Mouse (Mus musculus): Measurements from ENCODE around the gene Psmb7. TPM values are rescaled to one million over a fixed set of nuclear protein-coding genes. Genes with fewer than 3 reads are reported as not detected.

The Psmb7 gene
- polyA plus RNA-seq, 1 experiment, result 339 TPM

DNA sequence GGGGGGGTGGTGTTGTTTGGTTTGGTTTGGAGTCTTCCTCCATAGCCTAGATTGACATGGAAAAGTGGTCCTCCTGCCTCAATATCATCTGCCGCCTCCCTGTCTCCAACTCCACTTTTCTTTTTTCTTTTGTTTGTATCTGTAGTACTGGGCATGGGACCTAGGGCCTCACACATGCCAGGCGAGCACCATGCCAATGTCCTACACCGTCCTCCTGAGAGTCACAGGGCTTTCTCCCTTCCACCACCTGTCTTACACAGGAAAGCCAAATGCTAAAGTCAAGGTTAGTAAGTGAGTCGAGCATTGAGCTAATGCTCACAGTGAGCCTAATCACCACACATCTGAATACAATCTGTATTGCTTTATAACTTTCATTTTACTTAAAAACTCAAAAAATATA is 24.1 kb downstream of the Psmb7 start:
- Histone ChIP-seq H3K4me1 (ENCODE audit: control insufficient read depth, insufficient read depth, insufficient read length, low read length) (peaks cover 4% of the 10 kb centered on the region; the same call in 1 of the 2 replicates), H3K27ac (replicated peaks; ENCODE audit: low read depth, low read length) (no peak overlapping the region), H3K4me3 (ENCODE audit: insufficient read depth, low read depth, low read length) (no peak overlapping the region)

DNA sequence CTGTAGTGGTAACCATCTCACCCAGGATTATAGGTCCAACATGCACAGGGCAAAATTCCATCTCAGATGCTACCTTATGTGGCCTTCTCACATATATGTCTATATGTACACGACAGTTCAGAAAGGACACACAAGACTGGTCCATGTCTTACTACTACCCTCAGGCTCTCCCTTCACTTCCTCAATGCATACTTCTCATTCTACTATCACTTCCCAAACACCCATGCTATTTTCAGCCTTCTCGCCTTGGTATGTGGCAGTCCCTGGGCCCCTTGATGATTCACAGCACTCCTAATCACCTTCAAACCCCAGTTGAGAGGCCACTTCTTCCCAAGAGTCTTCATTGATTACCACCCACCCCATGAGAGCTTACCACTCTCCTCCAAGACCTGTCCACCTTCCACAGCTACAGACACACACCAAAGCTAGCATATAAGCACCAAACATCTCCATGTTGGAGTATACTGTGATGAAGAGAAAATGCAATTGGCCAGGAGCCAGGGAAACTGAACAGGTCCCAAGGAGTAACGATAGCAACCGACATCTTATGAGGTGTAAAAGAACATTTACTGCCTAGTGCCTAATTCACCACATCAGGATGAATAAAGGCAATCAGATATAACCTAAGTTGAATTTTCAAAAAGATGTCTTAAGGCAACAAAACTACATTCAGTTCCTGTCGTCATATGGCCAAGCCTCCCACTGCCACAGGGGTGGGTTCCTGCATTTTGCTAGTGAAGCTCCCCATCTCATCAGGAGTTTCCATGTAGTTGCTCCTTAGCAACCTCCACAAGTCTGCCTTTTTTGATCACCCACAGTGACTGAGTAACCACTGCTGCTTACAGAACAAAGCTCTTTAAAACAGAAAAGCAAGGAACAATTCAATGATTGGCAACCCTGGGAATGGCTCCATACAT is 26.7 kb downstream of the Psmb7 start:
- peaks cover 9% of the 10 kb centered on the region for H3K4me1 ChIP-seq (ENCODE audit: control insufficient read depth, insufficient read depth, insufficient read length, low read length)
- H3K4me3 ChIP-seq (ENCODE audit: insufficient read depth, low read depth, low read length), result no peak overlapping the region
- H3K27ac ChIP-seq (replicated peaks; ENCODE audit: low read depth, low read length), result no peak overlapping the region

DNA sequence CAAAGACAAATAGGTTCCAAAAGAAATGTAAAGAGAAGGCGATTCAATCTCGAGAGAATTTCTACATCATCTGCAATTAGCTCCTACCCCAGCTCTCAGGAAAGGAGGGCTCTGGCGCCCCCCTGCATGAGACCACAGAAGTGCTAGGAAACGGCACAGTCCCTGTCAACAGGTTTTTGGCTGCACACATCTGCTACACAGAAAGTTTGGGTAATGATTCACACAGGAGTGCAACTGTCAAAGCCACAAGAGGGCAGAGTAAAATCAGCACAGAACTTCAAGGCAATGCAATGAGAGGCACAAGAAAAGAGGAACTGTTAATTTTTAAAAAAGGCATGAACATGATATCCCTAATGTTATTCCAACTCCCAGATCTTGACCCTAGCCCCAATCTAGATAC is 27.8 kb downstream of the Psmb7 start:
- peaks cover 9% of the 10 kb centered on the region for H3K4me1 ChIP-seq (ENCODE audit: control insufficient read depth, insufficient read depth, insufficient read length, low read length)
- H3K4me3 ChIP-seq (ENCODE audit: insufficient read depth, low read depth, low read length), result no peak overlapping the region
- H3K27ac ChIP-seq (replicated peaks; ENCODE audit: low read depth, low read length), result no peak overlapping the region

DNA sequence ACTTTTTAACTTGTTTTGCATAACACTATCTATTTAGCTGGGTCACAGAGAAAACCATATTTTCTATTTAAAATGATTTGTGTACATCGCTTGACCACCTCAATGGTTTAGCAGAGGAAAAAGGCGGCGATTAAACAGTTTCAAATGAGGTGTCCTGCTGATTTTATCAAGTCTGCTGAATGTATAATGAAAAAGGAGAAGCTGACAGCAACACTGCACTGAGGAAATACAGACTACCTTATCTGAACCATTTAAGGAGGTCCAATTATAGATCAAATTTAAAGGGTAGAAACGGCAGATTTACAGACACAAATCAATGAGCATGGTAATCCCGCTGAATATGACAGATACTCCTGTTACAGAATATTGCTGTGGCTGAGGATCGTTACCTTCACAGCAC is 29.4 kb downstream of the Psmb7 start:
- no peak overlapping the region for H3K4me3 ChIP-seq (ENCODE audit: insufficient read depth, low read depth, low read length)
- peaks cover 9% of the 10 kb centered on the region for H3K4me1 ChIP-seq (ENCODE audit: control insufficient read depth, insufficient read depth, insufficient read length, low read length)
- no peak overlapping the region for H3K27ac ChIP-seq (replicated peaks; ENCODE audit: low read depth, low read length)

DNA sequence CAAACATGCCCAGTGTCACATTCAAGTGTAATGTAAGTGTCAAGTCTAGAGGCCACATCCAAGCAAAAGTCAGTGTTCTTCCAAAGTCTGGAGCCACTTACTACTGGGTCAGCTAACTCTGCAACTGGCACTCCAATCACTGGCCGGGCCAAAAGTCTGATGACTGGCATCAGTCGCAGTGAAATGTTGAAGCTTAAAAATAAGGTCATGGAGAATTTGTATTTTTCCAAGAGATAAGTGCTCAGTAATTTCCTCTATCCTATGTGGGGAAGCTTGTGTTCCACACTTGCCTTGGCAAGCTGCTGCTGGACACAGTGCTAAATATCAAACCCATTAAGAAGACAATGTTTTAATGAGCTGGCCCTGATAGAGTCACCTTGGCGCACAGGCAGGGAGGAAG is 30.3 kb downstream of the Psmb7 start:
- H3K4me1 ChIP-seq (ENCODE audit: control insufficient read depth, insufficient read depth, insufficient read length, low read length), result peaks cover 9% of the 10 kb centered on the region
- no peak overlapping the region; the same call in 1 of the 2 replicates for H3K27ac ChIP-seq (replicated peaks; ENCODE audit: low read depth, low read length)
- H3K4me3 ChIP-seq (ENCODE audit: insufficient read depth, low read depth, low read length), result no peak overlapping the region

- Histone ChIP-seq H3K27ac (replicated peaks; ENCODE audit: low read depth, low read length) (no peak overlapping the region), H3K4me3 (ENCODE audit: insufficient read depth, low read depth, low read length) (no peak overlapping the region)
Observed at GRCm38 (mm10) chr2:38612596-38612995, 31.3 kb downstream of the Psmb7 start.

GRCm38 (mm10) chr2:38610161-38610560 is 33.7 kb downstream of the Psmb7 start:
- Histone ChIP-seq H3K4me1 (ENCODE audit: control insufficient read depth, insufficient read depth, insufficient read length, low read length) (peaks cover 9% of the 10 kb centered on the region), H3K4me3 (ENCODE audit: insufficient read depth, low read depth, low read length) (no peak overlapping the region), H3K27ac (replicated peaks; ENCODE audit: low read depth, low read length) (no peak overlapping the region)

More at GRCm38 (mm10) chr2:38612596-38612995, 31.3 kb downstream of the Psmb7 start:
- peaks cover 9% of the 10 kb centered on the region for H3K4me1 ChIP-seq (ENCODE audit: control insufficient read depth, insufficient read depth, insufficient read length, low read length)

- Histone ChIP-seq H3K27ac (replicated peaks; ENCODE audit: low read depth, low read length) (no peak overlapping the region), H3K4me3 (ENCODE audit: insufficient read depth, low read depth, low read length) (no peak overlapping the region), H3K4me1 (ENCODE audit: control insufficient read depth, insufficient read depth, insufficient read length, low read length) (peaks cover 5% of the 10 kb centered on the region)
Observed at GRCm38 (mm10) chr2:38609310-38609709, 34.6 kb downstream of the Psmb7 start.

DNA sequence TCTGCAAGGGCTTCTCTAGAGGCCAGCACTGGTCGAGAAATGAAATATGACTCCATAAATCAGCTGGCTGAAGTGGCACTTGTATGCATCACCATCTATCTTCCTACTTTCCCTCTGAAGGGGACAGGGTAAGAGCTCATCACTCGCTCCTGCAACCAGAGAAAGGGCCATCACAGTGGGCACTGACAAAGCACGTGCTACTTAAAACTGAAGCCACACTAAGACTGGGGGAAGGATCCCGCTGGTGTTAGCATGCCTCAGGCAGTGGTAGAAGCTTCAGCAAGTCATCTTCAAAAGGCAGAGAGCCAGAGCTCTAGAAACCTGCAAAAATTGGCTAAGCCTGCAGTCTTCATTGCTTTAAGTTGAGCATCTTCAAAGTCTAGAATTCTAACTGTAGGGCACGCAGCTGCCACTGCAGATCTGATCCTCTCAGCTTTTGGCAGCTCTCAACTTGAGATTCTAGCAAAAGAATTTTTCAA is 35.0 kb downstream of the Psmb7 start:
- Histone ChIP-seq H3K27ac (replicated peaks; ENCODE audit: low read depth, low read length) (no peak overlapping the region), H3K4me1 (ENCODE audit: control insufficient read depth, insufficient read depth, insufficient read length, low read length) (peaks cover 5% of the 10 kb centered on the region), H3K4me3 (ENCODE audit: insufficient read depth, low read depth, low read length) (no peak overlapping the region)

- H3K27ac ChIP-seq (replicated peaks; ENCODE audit: low read depth, low read length), result no peak overlapping the region
- H3K4me1 ChIP-seq (ENCODE audit: control insufficient read depth, insufficient read depth, insufficient read length, low read length), result no peaks in the 10 kb centered on the region
Observed at GRCm38 (mm10) chr2:38607716-38608115, 36.2 kb downstream of the Psmb7 start.

GRCm38 (mm10) chr2:38600842-38601241 is 43.0 kb downstream of the Psmb7 start:
- no peak overlapping the region for H3K27ac ChIP-seq (replicated peaks; ENCODE audit: low read depth, low read length)
- H3K4me1 ChIP-seq (ENCODE audit: control insufficient read depth, insufficient read depth, insufficient read length, low read length), result no peaks in the 10 kb centered on the region; the same call in 1 of the 2 replicates
- H3K4me3 ChIP-seq (ENCODE audit: insufficient read depth, low read depth, low read length), result no peak overlapping the region

More at GRCm38 (mm10) chr2:38607716-38608115, 36.2 kb downstream of the Psmb7 start:
- H3K4me3 ChIP-seq (ENCODE audit: insufficient read depth, low read depth, low read length), result no peak overlapping the region

- Histone ChIP-seq H3K4me3 (ENCODE audit: insufficient read depth, low read depth, low read length) (no peak overlapping the region), H3K27ac (replicated peaks; ENCODE audit: low read depth, low read length) (no peak overlapping the region), H3K4me1 (ENCODE audit: control insufficient read depth, insufficient read depth, insufficient read length, low read length) (no peaks in the 10 kb centered on the region; the same call in 1 of the 2 replicates)
Observed at GRCm38 (mm10) chr2:38598395-38598794, 45.5 kb downstream of the Psmb7 start.

- H3K4me3 ChIP-seq (ENCODE audit: insufficient read depth, low read depth, low read length), result no peak overlapping the region
- H3K27ac ChIP-seq (replicated peaks; ENCODE audit: low read depth, low read length), result no peak overlapping the region
- no peaks in the 10 kb centered on the region; the same call in 1 of the 2 replicates for H3K4me1 ChIP-seq (ENCODE audit: control insufficient read depth, insufficient read depth, insufficient read length, low read length)
Observed at GRCm38 (mm10) chr2:38597896-38598295, 46.0 kb downstream of the Psmb7 start.

DNA sequence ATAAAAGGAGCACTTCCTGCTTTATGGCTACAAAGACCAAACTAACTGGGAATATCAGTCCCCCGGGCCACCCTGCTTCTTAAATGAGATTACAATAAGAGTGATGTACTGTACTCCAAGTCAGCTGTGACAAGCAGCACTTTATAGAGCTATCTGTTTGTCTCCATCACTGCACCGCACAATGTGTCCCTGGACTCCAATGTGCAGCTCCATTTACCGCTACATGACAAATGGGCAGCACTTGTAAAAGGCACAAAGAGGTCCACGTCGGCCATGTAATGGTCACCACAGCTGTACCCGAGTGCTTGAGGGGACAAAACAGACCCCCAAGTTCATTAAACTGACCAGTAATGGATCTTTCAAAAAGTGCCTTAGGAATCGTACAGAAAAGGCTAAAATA is 49.0 kb downstream of the Psmb7 start:
- Histone ChIP-seq H3K4me1 (ENCODE audit: control insufficient read depth, insufficient read depth, insufficient read length, low read length) (peaks cover 4% of the 10 kb centered on the region), H3K27ac (replicated peaks; ENCODE audit: low read depth, low read length) (no peak overlapping the region), H3K4me3 (ENCODE audit: insufficient read depth, low read depth, low read length) (no peak overlapping the region)

GRCm38 (mm10) chr2:38591751-38592459 is 52.0 kb downstream of the Psmb7 start:
- Histone ChIP-seq H3K4me3 (ENCODE audit: insufficient read depth, low read depth, low read length) (no peak overlapping the region), H3K4me1 (ENCODE audit: control insufficient read depth, insufficient read depth, insufficient read length, low read length) (peaks cover 4% of the 10 kb centered on the region; the same call in 1 of the 2 replicates), H3K27ac (replicated peaks; ENCODE audit: low read depth, low read length) (no peak overlapping the region)
